Mouse (Mus musculus): Measurements from ENCODE around the gene Plce1. TPM values are rescaled to one million over a fixed set of nuclear protein-coding genes. Genes with fewer than 3 reads are reported as not detected.

Gene Plce1
- polyA plus RNA-seq, 1 experiment from 2014 or later, result 6.1 TPM

DNA sequence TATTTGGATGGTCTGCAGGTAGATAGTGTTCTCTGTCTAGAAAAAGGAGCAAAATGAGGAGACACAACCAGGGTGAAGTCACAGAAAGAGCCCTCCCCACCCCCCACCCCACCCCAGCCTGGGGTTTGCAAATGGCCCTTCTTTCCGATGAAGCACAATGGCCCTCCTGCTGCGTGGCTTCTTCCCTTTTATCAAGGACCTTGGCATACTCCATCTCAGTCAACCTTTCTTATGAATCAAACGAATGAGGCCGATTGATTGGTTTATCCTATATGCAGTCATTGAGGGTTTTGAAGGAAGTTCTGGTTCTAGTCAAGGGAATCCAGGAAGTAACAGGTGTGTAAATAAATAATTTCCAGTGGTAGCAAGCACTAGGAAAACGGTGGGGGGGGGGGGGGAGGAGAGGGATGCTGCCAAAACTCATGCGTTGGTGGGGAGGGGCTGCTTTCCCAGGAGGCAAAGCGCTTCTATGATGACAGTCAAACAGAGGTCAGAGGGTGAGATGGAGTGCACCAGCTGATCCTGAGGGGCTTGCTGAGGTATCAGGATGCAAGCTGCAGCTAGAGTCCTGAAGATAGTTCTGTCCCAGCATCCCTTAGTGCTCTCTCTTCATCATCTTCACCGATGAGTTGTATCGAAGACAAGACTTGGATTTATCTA, 27.2 kb downstream of the Plce1 start:
- DNase-seq (ENCODE audit: low spot score), result no peak
- no peak for ATAC-seq (ENCODE audit: low FRiP score)
- Histone ChIP-seq H3K27me3 (ENCODE audit: control insufficient read depth, insufficient read depth, low read length) (no peaks in the 10 kb centered on the region), H3K36me3 (ENCODE audit: control insufficient read depth, insufficient read depth, low read length) (no peaks in the 10 kb centered on the region), H3K4me1 (replicated peaks; ENCODE audit: control insufficient read depth, insufficient read depth, low read length) (no peaks in the 10 kb centered on the region), H3K4me3 (ENCODE audit: low read depth, low read length) (no peak overlapping the region), H3K9ac (ENCODE audit: low read depth, low read length) (no peak overlapping the region), H3K27ac (ENCODE audit: low read depth, low read length) (no peak overlapping the region), H3K9me3 (ENCODE audit: control insufficient read depth, low read length) (no peaks in the 10 kb centered on the region), H3K4me2 (replicated peaks; ENCODE audit: low read depth, low read length) (no peak overlapping the region)
- 63% methylated on average over 9 of the region's 9 CpGs for WGBS

DNA sequence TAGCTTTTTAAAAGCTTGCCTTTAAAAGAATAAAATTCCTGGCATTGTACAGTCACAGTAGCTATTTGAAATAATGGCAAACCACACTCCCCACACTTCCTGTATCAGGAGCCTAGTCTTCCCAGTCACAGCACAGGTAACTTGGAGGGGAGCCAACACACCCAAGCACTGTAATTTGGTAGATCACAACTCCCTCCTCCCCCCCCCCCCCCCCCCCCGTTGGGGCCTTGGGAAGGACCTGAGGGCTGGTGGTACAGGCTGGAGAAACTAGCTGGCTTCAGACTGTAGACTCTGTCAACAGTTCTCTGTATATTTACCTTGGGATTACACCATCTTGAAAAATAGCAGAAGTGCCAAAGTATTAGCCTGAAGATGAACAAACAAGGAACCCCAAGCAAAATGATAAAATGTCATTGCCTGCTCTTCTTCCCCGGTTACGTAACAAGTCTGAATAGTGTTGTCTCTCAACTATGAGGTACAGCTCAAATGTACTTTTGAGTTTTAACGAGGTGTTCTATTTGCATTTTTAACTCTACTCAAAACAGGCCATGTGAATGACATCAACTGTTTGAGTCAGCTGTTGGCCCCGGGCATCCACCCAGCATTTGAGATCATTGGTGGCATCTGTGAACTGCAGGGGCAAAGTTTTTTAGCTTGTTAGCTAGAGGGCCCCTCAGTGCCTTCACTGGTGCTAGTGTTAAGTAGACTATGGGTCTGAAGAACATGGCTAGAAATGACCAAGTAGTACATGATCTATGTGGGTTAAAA, 33.7 kb downstream of the Plce1 start:
- Histone ChIP-seq H3K27ac (ENCODE audit: low read depth, low read length) (no peak overlapping the region), H3K9me3 (ENCODE audit: control insufficient read depth, low read length) (no peaks in the 10 kb centered on the region), H3K9ac (ENCODE audit: low read depth, low read length) (no peak overlapping the region), H3K36me3 (ENCODE audit: control insufficient read depth, insufficient read depth, low read length) (no peaks in the 10 kb centered on the region), H3K4me3 (ENCODE audit: low read depth, low read length) (no peak overlapping the region), H3K4me1 (replicated peaks; ENCODE audit: control insufficient read depth, insufficient read depth, low read length) (no peaks in the 10 kb centered on the region), H3K4me2 (replicated peaks; ENCODE audit: low read depth, low read length) (no peak overlapping the region), H3K27me3 (ENCODE audit: control insufficient read depth, insufficient read depth, low read length) (no peaks in the 10 kb centered on the region)
- ATAC-seq (ENCODE audit: low FRiP score) (no peak), DNase-seq (ENCODE audit: low spot score) (no peak)
- 95% methylated on average over 4 of the region's 5 CpGs for WGBS

DNA sequence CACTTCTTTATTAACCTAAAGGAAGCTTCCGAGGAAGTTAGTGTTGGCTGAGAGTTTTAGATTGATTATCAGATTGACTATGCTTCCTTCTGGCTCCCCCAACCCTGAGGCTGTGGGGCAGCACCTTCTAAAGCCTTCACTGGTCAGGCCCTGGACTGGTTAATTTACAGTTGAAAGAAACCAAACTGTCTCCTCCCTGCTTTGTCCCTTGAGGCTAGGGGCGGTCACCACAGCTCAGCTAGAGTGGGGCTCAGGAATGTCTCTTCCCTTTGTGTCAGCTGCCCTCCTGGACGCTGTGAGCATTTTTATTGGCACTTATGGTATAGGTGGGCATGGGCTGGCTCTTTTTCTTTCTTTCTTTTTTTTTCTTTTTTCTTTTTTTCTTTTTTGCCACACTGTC, 45.9 kb downstream of the Plce1 start:
- Histone ChIP-seq H3K27ac (ENCODE audit: low read depth, low read length) (no peak overlapping the region), H3K9me3 (ENCODE audit: control insufficient read depth, low read length) (0 out of 2 replicates have a peak, but pooled peaks cover 4% of the 10 kb centered on the region)
- DNase-seq (ENCODE audit: low spot score), result peak; percentile 33

DNA sequence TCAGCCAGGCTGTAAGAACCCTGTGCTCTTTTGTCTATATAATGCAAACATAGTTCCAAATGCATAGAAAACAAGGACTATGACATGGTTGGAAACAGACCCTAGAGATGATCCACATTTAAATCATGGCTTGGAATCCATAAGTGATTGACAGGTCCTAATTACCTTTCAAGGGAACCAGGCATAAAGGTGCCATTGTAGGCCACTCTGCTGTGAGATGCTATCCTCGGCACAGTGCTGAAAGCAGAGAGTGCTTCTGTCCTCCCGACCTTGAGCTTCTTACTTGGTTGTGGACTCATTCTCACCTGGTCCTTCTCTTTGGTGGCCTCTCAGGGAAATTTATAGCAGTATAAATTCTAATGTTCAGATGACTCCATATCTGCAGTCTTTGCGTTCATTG, 46.6 kb downstream of the Plce1 start:
- Histone ChIP-seq H3K9me3 (ENCODE audit: control insufficient read depth, low read length) (0 out of 2 replicates have a peak, but pooled peaks cover 4% of the 10 kb centered on the region), H3K27me3 (ENCODE audit: control insufficient read depth, insufficient read depth, low read length) (no peaks in the 10 kb centered on the region), H3K9ac (ENCODE audit: low read depth, low read length) (no peak overlapping the region), H3K4me3 (ENCODE audit: low read depth, low read length) (no peak overlapping the region), H3K4me2 (replicated peaks; ENCODE audit: low read depth, low read length) (no peak overlapping the region), H3K27ac (ENCODE audit: low read depth, low read length) (no peak overlapping the region), H3K4me1 (replicated peaks; ENCODE audit: control insufficient read depth, insufficient read depth, low read length) (no peaks in the 10 kb centered on the region; the same call in 1 of the 2 replicates), H3K36me3 (ENCODE audit: control insufficient read depth, insufficient read depth, low read length) (peaks cover 2% of the 10 kb centered on the region)
- peak; percentile 51; the same call in 1 of the 2 replicates for ATAC-seq (ENCODE audit: low FRiP score)
- DNase-seq (ENCODE audit: low spot score), result peak; percentile 30
- 47% methylated on average over 3 of the region's 3 CpGs for WGBS

More for the DNA sequence above, 45.9 kb downstream of the Plce1 start:
- Histone ChIP-seq H3K4me3 (ENCODE audit: low read depth, low read length) (no peak overlapping the region), H3K4me2 (replicated peaks; ENCODE audit: low read depth, low read length) (no peak overlapping the region), H3K9ac (ENCODE audit: low read depth, low read length) (no peak overlapping the region), H3K4me1 (replicated peaks; ENCODE audit: control insufficient read depth, insufficient read depth, low read length) (no peaks in the 10 kb centered on the region; the same call in 1 of the 2 replicates), H3K27me3 (ENCODE audit: control insufficient read depth, insufficient read depth, low read length) (no peaks in the 10 kb centered on the region), H3K36me3 (ENCODE audit: control insufficient read depth, insufficient read depth, low read length) (peaks cover 2% of the 10 kb centered on the region)
- 8% methylated on average over 3 of the region's 3 CpGs for WGBS
- ATAC-seq (ENCODE audit: low FRiP score), result no peak

DNA sequence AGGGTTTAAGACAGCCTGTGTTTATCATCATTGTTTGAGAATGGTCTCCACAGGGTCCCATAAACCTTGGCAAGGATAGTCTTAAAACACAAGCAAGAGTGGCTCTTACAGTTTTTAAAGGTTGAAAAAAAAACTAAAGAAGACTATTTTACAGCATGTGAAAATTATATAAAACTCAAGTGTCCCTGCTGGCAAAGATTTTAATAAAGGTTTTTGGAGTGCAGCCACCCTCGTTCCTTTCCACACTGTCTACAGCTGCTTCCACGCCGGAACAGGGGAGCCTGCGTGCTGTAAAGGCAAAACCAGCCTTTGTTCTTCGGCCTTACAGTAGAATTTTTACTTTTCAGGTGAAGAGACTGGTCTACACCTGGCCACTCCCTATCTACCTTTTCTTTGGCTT, 52.3 kb downstream of the Plce1 start:
- Histone ChIP-seq H3K27ac (ENCODE audit: low read depth, low read length) (no peak overlapping the region), H3K4me2 (replicated peaks; ENCODE audit: low read depth, low read length) (no peak overlapping the region), H3K27me3 (ENCODE audit: control insufficient read depth, insufficient read depth, low read length) (no peaks in the 10 kb centered on the region), H3K4me3 (ENCODE audit: low read depth, low read length) (no peak overlapping the region), H3K4me1 (replicated peaks; ENCODE audit: control insufficient read depth, insufficient read depth, low read length) (no peaks in the 10 kb centered on the region), H3K9ac (ENCODE audit: low read depth, low read length) (no peak overlapping the region), H3K36me3 (ENCODE audit: control insufficient read depth, insufficient read depth, low read length) (no peaks in the 10 kb centered on the region), H3K9me3 (ENCODE audit: control insufficient read depth, low read length) (no peaks in the 10 kb centered on the region)
- DNase-seq (ENCODE audit: low spot score) (no peak), ATAC-seq (ENCODE audit: low FRiP score) (no peak)
- WGBS, result 97% methylated on average over 5 of the region's 5 CpGs

DNA sequence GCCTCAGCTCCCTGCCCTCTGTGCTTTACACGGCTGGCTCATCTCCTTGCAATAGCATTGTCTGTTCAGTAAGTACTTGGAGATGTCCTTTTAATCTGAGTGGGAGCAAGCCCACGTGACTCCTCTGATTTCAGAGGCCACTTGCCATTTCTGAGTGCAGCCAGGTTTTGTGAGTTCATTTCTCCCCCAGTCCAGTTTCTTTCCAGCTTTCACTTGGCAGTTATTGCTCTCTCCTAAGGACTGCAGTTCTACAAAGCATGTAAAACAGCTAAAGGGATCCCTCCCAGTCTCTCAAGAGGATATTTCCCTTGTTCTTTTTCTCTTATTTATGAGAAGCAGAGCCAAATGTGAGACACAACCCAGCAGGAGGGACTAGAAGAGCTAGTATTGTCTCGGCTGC, 58.4 kb downstream of the Plce1 start:
- WGBS, result 63% methylated on average over 3 of the region's 3 CpGs
- H3K27me3 ChIP-seq (ENCODE audit: control insufficient read depth, insufficient read depth, low read length), result no peaks in the 10 kb centered on the region
- no peak overlapping the region for H3K27ac ChIP-seq (ENCODE audit: low read depth, low read length)
- no peaks in the 10 kb centered on the region for H3K36me3 ChIP-seq (ENCODE audit: control insufficient read depth, insufficient read depth, low read length)
- DNase-seq (ENCODE audit: low spot score), result no peak
- no peak for ATAC-seq (ENCODE audit: low FRiP score)
- no peak overlapping the region for H3K4me2 ChIP-seq (replicated peaks; ENCODE audit: low read depth, low read length)
- H3K9ac ChIP-seq (ENCODE audit: low read depth, low read length), result no peak overlapping the region
- no peaks in the 10 kb centered on the region for H3K4me1 ChIP-seq (replicated peaks; ENCODE audit: control insufficient read depth, insufficient read depth, low read length)
- no peak overlapping the region for H3K4me3 ChIP-seq (ENCODE audit: low read depth, low read length)
- H3K9me3 ChIP-seq (ENCODE audit: control insufficient read depth, low read length), result no peaks in the 10 kb centered on the region

DNA sequence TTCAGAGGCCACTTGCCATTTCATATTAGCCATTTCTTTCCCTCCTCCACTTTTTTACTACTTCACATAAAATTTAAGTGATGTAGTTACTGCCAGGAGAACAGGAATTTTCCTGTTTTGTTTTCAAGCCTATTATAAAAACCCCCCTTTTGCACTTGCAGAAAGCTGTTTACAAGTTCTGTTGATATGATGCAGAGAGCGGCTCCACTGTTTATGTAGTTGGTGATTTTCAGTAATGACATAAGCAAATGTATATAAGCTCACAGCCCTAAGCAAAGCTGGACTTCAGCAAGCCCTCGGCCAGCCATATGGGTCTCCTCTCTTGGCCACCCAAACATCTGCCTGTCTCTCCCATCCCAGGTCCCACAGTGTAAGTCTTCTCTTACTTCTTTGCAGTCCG, 59.6 kb downstream of the Plce1 start:
- Histone ChIP-seq H3K4me1 (replicated peaks; ENCODE audit: control insufficient read depth, insufficient read depth, low read length) (no peaks in the 10 kb centered on the region), H3K9ac (ENCODE audit: low read depth, low read length) (no peak overlapping the region)
- 78% methylated on average over 3 of the region's 3 CpGs for WGBS

DNA sequence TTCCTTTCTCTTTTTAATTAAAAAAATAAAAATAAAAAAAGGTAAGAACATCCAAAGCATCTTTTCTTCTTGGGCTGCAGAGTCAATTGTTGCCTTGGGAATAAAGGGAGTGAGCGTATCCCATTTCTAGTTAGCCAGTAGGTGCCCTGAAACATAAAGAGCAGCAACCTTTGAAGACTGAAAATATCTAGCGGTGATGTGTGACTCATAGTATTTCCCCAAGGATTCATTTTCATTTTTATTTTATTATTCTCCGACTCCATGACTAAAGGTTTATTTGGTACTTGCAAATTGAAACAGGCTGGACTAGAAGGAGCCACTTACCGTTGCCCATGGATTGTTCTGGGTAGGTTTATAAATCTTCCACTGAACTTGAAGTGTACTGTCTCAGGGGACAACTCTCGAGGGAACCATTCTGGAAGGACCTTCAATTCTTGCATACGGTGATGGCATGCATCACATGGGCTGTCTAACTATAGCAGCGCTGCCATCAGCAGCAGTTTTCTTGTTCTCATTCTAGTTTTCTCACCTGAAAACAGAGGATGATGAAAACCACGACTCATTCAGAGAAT, 68.7 kb downstream of the Plce1 start:
- no peaks in the 10 kb centered on the region for H3K27me3 ChIP-seq (ENCODE audit: control insufficient read depth, insufficient read depth, low read length)

More for the DNA sequence above, 59.6 kb downstream of the Plce1 start:
- no peak overlapping the region for H3K4me2 ChIP-seq (replicated peaks; ENCODE audit: low read depth, low read length)
- no peak for ATAC-seq (ENCODE audit: low FRiP score)
- H3K27ac ChIP-seq (ENCODE audit: low read depth, low read length), result no peak overlapping the region
- no peaks in the 10 kb centered on the region for H3K27me3 ChIP-seq (ENCODE audit: control insufficient read depth, insufficient read depth, low read length)
- H3K4me3 ChIP-seq (ENCODE audit: low read depth, low read length), result no peak overlapping the region
- no peaks in the 10 kb centered on the region for H3K36me3 ChIP-seq (ENCODE audit: control insufficient read depth, insufficient read depth, low read length)
- H3K9me3 ChIP-seq (ENCODE audit: control insufficient read depth, low read length), result no peaks in the 10 kb centered on the region
- DNase-seq (ENCODE audit: low spot score), result no peak

More for the DNA sequence above, 68.7 kb downstream of the Plce1 start:
- Histone ChIP-seq H3K4me1 (replicated peaks; ENCODE audit: control insufficient read depth, insufficient read depth, low read length) (no peaks in the 10 kb centered on the region), H3K4me2 (replicated peaks; ENCODE audit: low read depth, low read length) (no peak overlapping the region), H3K36me3 (ENCODE audit: control insufficient read depth, insufficient read depth, low read length) (no peaks in the 10 kb centered on the region), H3K9ac (ENCODE audit: low read depth, low read length) (no peak overlapping the region), H3K27ac (ENCODE audit: low read depth, low read length) (no peak overlapping the region), H3K9me3 (ENCODE audit: control insufficient read depth, low read length) (no peaks in the 10 kb centered on the region), H3K4me3 (ENCODE audit: low read depth, low read length) (no peak overlapping the region)
- ATAC-seq (ENCODE audit: low FRiP score) (no peak), DNase-seq (ENCODE audit: low spot score) (no peak)
- WGBS, result 86% methylated on average over 8 of the region's 8 CpGs
